Mouse (Mus musculus) ovary, postnatal 10 days (tissue): ENCODE measurements around the gene Fbxl18.

Experiments used
- DNase-seq: peaks from one replicate; pipeline ENCODE4 v3.0.0; 2022; ENCODE audit warnings: low spot score

Fbxl18 gene

GRCm38 (mm10) chr5:142894918-142895613 lies at the start of gene Fbxl18:
TSS of gene Fbxl18 (minus strand) at chr5:142895421.
- peak; percentile 76 for DNase-seq

GRCm38 (mm10) chr5:142940393-142940792 lies 45.2 kb upstream of the Fbxl18 start:
- DNase-seq = no peak

GRCm38 (mm10) chr5:142937956-142938727 lies 42.9 kb upstream of the Fbxl18 start:
- no peak for DNase-seq

- peak; percentile 79 for DNase-seq
Observed at GRCm38 (mm10) chr5:142936336-142936719, 41.1 kb upstream of the Fbxl18 start.

GRCm38 (mm10) chr5:142935642-142936335 lies 40.6 kb upstream of the Fbxl18 start:
- no peak for DNase-seq

GRCm38 (mm10) chr5:142932731-142933130 lies 37.5 kb upstream of the Fbxl18 start:
- DNase-seq = no peak

GRCm38 (mm10) chr5:142932084-142932685 lies 37.0 kb upstream of the Fbxl18 start:
- DNase-seq = no peak

- DNase-seq = no peak
Observed at GRCm38 (mm10) chr5:142931241-142931745, 36.1 kb upstream of the Fbxl18 start.

- no peak for DNase-seq
Observed at GRCm38 (mm10) chr5:142929400-142929752, 34.2 kb upstream of the Fbxl18 start.

GRCm38 (mm10) chr5:142928749-142929399 lies 33.7 kb upstream of the Fbxl18 start:
- DNase-seq = no peak

GRCm38 (mm10) chr5:142927341-142927930 lies 32.2 kb upstream of the Fbxl18 start:
- no peak for DNase-seq

GRCm38 (mm10) chr5:142926940-142927228 lies 31.7 kb upstream of the Fbxl18 start:
- DNase-seq = no peak

- DNase-seq = no peak
Observed at GRCm38 (mm10) chr5:142926204-142926939, 31.2 kb upstream of the Fbxl18 start.

- DNase-seq = no peak
Observed at GRCm38 (mm10) chr5:142924336-142924959, 29.2 kb upstream of the Fbxl18 start.

GRCm38 (mm10) chr5:142923781-142924180 lies 28.6 kb upstream of the Fbxl18 start:
- DNase-seq = no peak

GRCm38 (mm10) chr5:142922251-142922650 lies 27.0 kb upstream of the Fbxl18 start:
- DNase-seq = no peak

GRCm38 (mm10) chr5:142921074-142921459 lies 25.8 kb upstream of the Fbxl18 start:
- no peak for DNase-seq

GRCm38 (mm10) chr5:142920311-142921073 lies 25.3 kb upstream of the Fbxl18 start:
- no peak for DNase-seq

- DNase-seq = no peak
Observed at GRCm38 (mm10) chr5:142917402-142917801, 22.2 kb upstream of the Fbxl18 start.

GRCm38 (mm10) chr5:142916593-142916992 lies 21.4 kb upstream of the Fbxl18 start:
- DNase-seq = no peak
